Mouse (Mus musculus): ENCODE measurements around the gene Npy.

Gene Npy

GRCm38 (mm10) chr6:49821961-49822870 is at the start of gene Npy:
Npy (plus strand) TSS chr6:49822710.
- peak; percentile 62 for ATAC-seq (ENCODE audit: low TSS enrichment)

- no peak for ATAC-seq (ENCODE audit: low TSS enrichment)
Measured at GRCm38 (mm10) chr6:49775006-49775405, 47.5 kb upstream of the Npy start.

GRCm38 (mm10) chr6:49778109-49778508 is 44.4 kb upstream of the Npy start:
- ATAC-seq (ENCODE audit: low TSS enrichment) = peak; percentile 44

- ATAC-seq (ENCODE audit: low TSS enrichment) = peak; percentile 83
Measured at GRCm38 (mm10) chr6:49778729-49779128, 43.8 kb upstream of the Npy start.

GRCm38 (mm10) chr6:49779606-49780005 is 42.9 kb upstream of the Npy start:
- no peak for ATAC-seq (ENCODE audit: low TSS enrichment)

- ATAC-seq (ENCODE audit: low TSS enrichment) = no peak
Measured at GRCm38 (mm10) chr6:49780846-49781400, 41.6 kb upstream of the Npy start.

GRCm38 (mm10) chr6:49781852-49782251 is 40.7 kb upstream of the Npy start:
- no peak for ATAC-seq (ENCODE audit: low TSS enrichment)

- no peak for ATAC-seq (ENCODE audit: low TSS enrichment)
Measured at GRCm38 (mm10) chr6:49782679-49783078, 39.8 kb upstream of the Npy start.

GRCm38 (mm10) chr6:49792524-49792923 is 30.0 kb upstream of the Npy start:
- no peak for ATAC-seq (ENCODE audit: low TSS enrichment)

- no peak for ATAC-seq (ENCODE audit: low TSS enrichment)
Measured at GRCm38 (mm10) chr6:49804105-49804504, 18.4 kb upstream of the Npy start.

GRCm38 (mm10) chr6:49808076-49808475 is 14.4 kb upstream of the Npy start:
- no peak for ATAC-seq (ENCODE audit: low TSS enrichment)

- peak; percentile 82 for ATAC-seq (ENCODE audit: low TSS enrichment)
Measured at GRCm38 (mm10) chr6:49817183-49817582, 5.3 kb upstream of the Npy start.

- peak; percentile 93 for ATAC-seq (ENCODE audit: low TSS enrichment)
Measured at GRCm38 (mm10) chr6:49817625-49818024, 4.9 kb upstream of the Npy start.

GRCm38 (mm10) chr6:49822871-49823230 is 341 bp downstream of the Npy start:
- ATAC-seq (ENCODE audit: low TSS enrichment) = no peak

GRCm38 (mm10) chr6:49823371-49823770 is 861 bp downstream of the Npy start:
- no peak for ATAC-seq (ENCODE audit: low TSS enrichment)

- no peak for ATAC-seq (ENCODE audit: low TSS enrichment)
Measured at GRCm38 (mm10) chr6:49823821-49824220, 1.3 kb downstream of the Npy start.

- ATAC-seq (ENCODE audit: low TSS enrichment) = no peak
Measured at GRCm38 (mm10) chr6:49831579-49831978, 9.1 kb downstream of the Npy start.

- peak; percentile 90 for ATAC-seq (ENCODE audit: low TSS enrichment)
Measured at GRCm38 (mm10) chr6:49856830-49857229, 34.3 kb downstream of the Npy start.

- ATAC-seq (ENCODE audit: low TSS enrichment) = no peak
Measured at GRCm38 (mm10) chr6:49867571-49867970, 45.1 kb downstream of the Npy start.

- ATAC-seq (ENCODE audit: low TSS enrichment) = no peak
Measured at GRCm38 (mm10) chr6:49871071-49871470, 48.6 kb downstream of the Npy start.

- ATAC-seq (ENCODE audit: low TSS enrichment) = no peak
Measured at GRCm38 (mm10) chr6:49873556-49873955, 51.0 kb downstream of the Npy start.

GRCm38 (mm10) chr6:49875160-49875559 is 52.6 kb downstream of the Npy start:
- ATAC-seq (ENCODE audit: low TSS enrichment) = no peak

GRCm38 (mm10) chr6:49875791-49876190 is 53.3 kb downstream of the Npy start:
- ATAC-seq (ENCODE audit: low TSS enrichment) = no peak
